Comparison of ENCODE assay signal across 13 mouse cellular contexts in the genomic region with DNA sequence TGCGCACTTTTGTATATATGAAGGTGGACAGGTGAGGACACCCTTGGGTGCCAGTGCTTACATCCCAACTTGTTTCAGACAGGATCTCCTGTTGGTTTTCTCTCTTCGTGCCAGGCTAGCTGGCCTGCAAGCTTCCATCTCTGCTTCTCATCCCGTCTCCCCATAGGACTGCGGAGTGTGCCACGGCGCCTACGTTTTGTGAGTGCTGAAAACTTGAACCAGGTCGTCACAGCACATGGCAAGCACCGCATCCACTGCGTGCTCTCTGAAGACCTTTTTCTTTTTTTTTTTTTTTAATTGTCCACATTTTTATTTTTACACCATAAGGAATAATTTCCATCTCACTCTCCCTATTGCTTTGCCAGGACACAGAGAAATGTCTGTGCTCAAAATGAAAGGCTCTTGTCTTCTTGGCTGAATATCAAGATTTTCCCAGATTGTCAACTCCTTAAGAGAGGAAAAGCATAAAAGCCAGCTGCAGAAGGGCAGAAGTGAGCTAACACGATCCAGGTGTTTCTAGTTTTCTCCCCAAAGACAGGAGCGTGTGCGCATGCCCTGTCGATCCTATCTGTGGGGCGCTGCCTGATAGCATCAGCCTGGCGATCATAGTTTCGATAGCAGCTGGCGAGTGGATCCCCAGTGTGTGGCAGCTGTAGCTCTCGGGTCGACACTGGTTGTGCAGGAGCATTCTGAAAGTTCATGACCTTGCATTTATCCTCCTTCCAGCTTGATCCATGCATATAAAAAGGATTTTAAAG.
A peak's percentile ranks its signal among the peaks of the same experiment; 100 is the strongest.
DNase-seq lines count a peak whose midpoint lies in the region; ATAC-seq and TF ChIP-seq lines count a peak whose summit lies in the region.
"Had no signal": no experiment of that assay in that cellular context is flagged by ENCODE, and none has a peak within 500 bp of the region (broad histone marks: within the 10 kb centered on the region; RNA-seq: fewer than 3 reads in every experiment).

No protein-coding gene starts in this region.

- peak overlapping the region; percentile 51 for H3K27ac ChIP-seq in gastrocnemius, adult 2 months
- H3K27ac ChIP-seq in stomach, embryonic 14.5 days (ENCODE audit: low read length) = no peak overlapping the region; the same call in 1 of the 2 replicates
- no peak overlapping the region for H3K27ac ChIP-seq in stomach, postnatal 0 days (replicated peaks)
- no peak overlapping the region for H3K27ac ChIP-seq in limb, embryonic 15.5 days
- H3K27ac ChIP-seq in stomach, embryonic 16.5 days (ENCODE audit: low read length) = no peak overlapping the region
- H3K27ac ChIP-seq in cerebellum, adult 2 months (ENCODE audit: insufficient read depth, low read length) = no peak overlapping the region

- H3K36me3 ChIP-seq in stomach, embryonic 14.5 days (ENCODE audit: control insufficient read depth, insufficient read depth, low read length) = no peaks in the 10 kb centered on the region
- no peaks in the 10 kb centered on the region for H3K36me3 ChIP-seq in stomach, postnatal 0 days (ENCODE audit: control insufficient read depth, insufficient read depth, low read length)
- H3K36me3 ChIP-seq in limb, embryonic 15.5 days = no peaks in the 10 kb centered on the region
- no peaks in the 10 kb centered on the region for H3K36me3 ChIP-seq in stomach, embryonic 16.5 days (ENCODE audit: control insufficient read depth, insufficient read depth, low read length)
- H3K36me3 ChIP-seq: liver, embryonic 15.5 days had no signal

- WGBS in stomach, embryonic 14.5 days = 49% methylated on average over 20 of the region's 20 CpGs
- WGBS in stomach, postnatal 0 days = 55% methylated on average over 20 of the region's 20 CpGs
- WGBS in limb, embryonic 15.5 days = 29% methylated on average over 20 of the region's 20 CpGs
- WGBS in stomach, embryonic 16.5 days = 61% methylated on average over 20 of the region's 20 CpGs
- WGBS in cerebellum, adult 2 months = 52% methylated on average over 20 of the region's 20 CpGs

- TF ChIP-seq CTCF in gastrocnemius, adult 2 months (IDR thresholded peaks at IDR 0.05) = no peak
- TF ChIP-seq CTCF in stomach, postnatal 0 days (IDR thresholded peaks at IDR 0.05; ENCODE audit: low read depth) = no peak
- TF ChIP-seq CTCF in cerebellum, adult 2 months (IDR thresholded peaks at IDR 0.05; ENCODE audit: borderline replicate concordance, insufficient read depth, low read depth, low read length) = no peak

- peaks cover 15% of the 10 kb centered on the region; the same call in 1 of the 2 replicates for H3K4me1 ChIP-seq in stomach, embryonic 14.5 days (ENCODE audit: control insufficient read depth, insufficient read depth, low read length)
- 0 out of 2 replicates have a peak, but pooled peaks cover 2% of the 10 kb centered on the region for H3K4me1 ChIP-seq in stomach, postnatal 0 days (replicated peaks; ENCODE audit: control insufficient read depth, insufficient read depth)
- H3K4me1 ChIP-seq in limb, embryonic 15.5 days = peaks cover 10% of the 10 kb centered on the region
- peaks cover 5% of the 10 kb centered on the region for H3K4me1 ChIP-seq in stomach, embryonic 16.5 days (ENCODE audit: control insufficient read depth, insufficient read depth, low read length)
- no peaks in the 10 kb centered on the region for H3K4me1 ChIP-seq in cerebellum, adult 2 months (ENCODE audit: control insufficient read depth, insufficient read depth, low read length)

- intact Hi-C loops in gastrocnemius, adult 2 months (cut with DNase I) = no loop called here
- intact Hi-C loops in gastrocnemius, postnatal 36 days (cut with DNase I) = loop anchor here (10.0 kb wide), 1 partner anchor 110 kb away; no protein-coding TSS in a partner anchor

- peak overlapping the region; percentile 51 for H3K4me3 ChIP-seq in gastrocnemius, adult 2 months
- no peak overlapping the region for H3K4me3 ChIP-seq in stomach, embryonic 14.5 days (ENCODE audit: low read depth, low read length)
- no peak overlapping the region for H3K4me3 ChIP-seq in stomach, postnatal 0 days (ENCODE audit: low read depth, low read length)
- no peak overlapping the region for H3K4me3 ChIP-seq in limb, embryonic 15.5 days
- H3K4me3 ChIP-seq in stomach, embryonic 16.5 days (replicated peaks; ENCODE audit: low read length) = 0 out of 2 replicates have a peak overlapping the region, but pooled peaks have one; percentile 5
- no peak overlapping the region for H3K4me3 ChIP-seq in cerebellum, adult 2 months (replicated peaks; ENCODE audit: insufficient read depth, low read depth, low read length)
- H3K4me3 ChIP-seq: liver, embryonic 15.5 days had no signal

- DNase-seq in gastrocnemius, adult 2 months = no peak
- no peak for DNase-seq in gastrocnemius, postnatal 36 days
- no peak for DNase-seq in stomach, postnatal 0 days (ENCODE audit: low spot score)
- DNase-seq in spleen, adult 12 weeks (ENCODE audit: low spot score) = no peak
- no peak for DNase-seq in cerebellum, adult 2 months
- DNase-seq: layer of hippocampus, adult 9-11 months; thymus, postnatal 25 days had no signal

- TF ChIP-seq POLR2A in cerebellum, adult 2 months (IDR thresholded peaks at IDR 0.05; ENCODE audit: borderline replicate concordance, insufficient read depth, low read length) = no peak

- no peaks in the 10 kb centered on the region for H3K9me3 ChIP-seq in stomach, embryonic 14.5 days (ENCODE audit: control insufficient read depth, low read depth, low read length)
- H3K9me3 ChIP-seq in stomach, postnatal 0 days (ENCODE audit: control insufficient read depth, low read length) = no peaks in the 10 kb centered on the region
- no peaks in the 10 kb centered on the region for H3K9me3 ChIP-seq in limb, embryonic 15.5 days
- no peaks in the 10 kb centered on the region for H3K9me3 ChIP-seq in stomach, embryonic 16.5 days (replicated peaks; ENCODE audit: control insufficient read depth, low read length)
- H3K9me3 ChIP-seq: liver, embryonic 15.5 days had no signal

- TF ChIP-seq EP300 in stomach, postnatal 0 days (optimal IDR thresholded peaks at IDR 0.05) = no peak

- H3K9ac ChIP-seq in stomach, embryonic 14.5 days (replicated peaks; ENCODE audit: low read depth, low read length) = no peak overlapping the region
- no peak overlapping the region for H3K9ac ChIP-seq in stomach, postnatal 0 days (ENCODE audit: low read length)
- H3K9ac ChIP-seq in limb, embryonic 15.5 days = no peak overlapping the region
- no peak overlapping the region for H3K9ac ChIP-seq in stomach, embryonic 16.5 days (ENCODE audit: low read length)
- H3K9ac ChIP-seq: liver, embryonic 15.5 days had no signal

- H3K27me3 ChIP-seq in stomach, embryonic 14.5 days (ENCODE audit: control insufficient read depth, insufficient read depth, low read length) = no peaks in the 10 kb centered on the region
- no peaks in the 10 kb centered on the region for H3K27me3 ChIP-seq in stomach, postnatal 0 days (ENCODE audit: control insufficient read depth, insufficient read depth, low read length)
- no peaks in the 10 kb centered on the region for H3K27me3 ChIP-seq in limb, embryonic 15.5 days
- H3K27me3 ChIP-seq in stomach, embryonic 16.5 days (ENCODE audit: control insufficient read depth, insufficient read depth, low read length) = no peaks in the 10 kb centered on the region
- H3K27me3 ChIP-seq in cerebellum, adult 2 months (ENCODE audit: control insufficient read depth, insufficient read depth, low read length) = no peaks in the 10 kb centered on the region
- H3K27me3 ChIP-seq: liver, embryonic 15.5 days had no signal

- peak overlapping the region; percentile 21 for H3K4me2 ChIP-seq in stomach, embryonic 14.5 days (replicated peaks; ENCODE audit: low read depth, low read length)
- no peak overlapping the region for H3K4me2 ChIP-seq in stomach, postnatal 0 days (replicated peaks; ENCODE audit: low read depth)
- H3K4me2 ChIP-seq in limb, embryonic 15.5 days = peak overlapping the region; percentile 36
- peak overlapping the region; percentile 41 for H3K4me2 ChIP-seq in stomach, embryonic 16.5 days (ENCODE audit: low read depth, low read length)
- H3K4me2 ChIP-seq: liver, embryonic 15.5 days had no signal

- ATAC-seq in stomach, embryonic 14.5 days (ENCODE audit: insufficient number of reproducible peaks, insufficient read depth, low FRiP score, low read depth) = no peak; the same call in 1 of the 2 replicates
- no peak for ATAC-seq in stomach, postnatal 0 days (ENCODE audit: low FRiP score, low TSS enrichment)
- no peak for ATAC-seq in limb, embryonic 15.5 days (ENCODE audit: insufficient number of reproducible peaks, low FRiP score, low TSS enrichment, low read depth)
- ATAC-seq in stomach, embryonic 16.5 days (ENCODE audit: insufficient read depth, low FRiP score) = no peak
- ATAC-seq: forebrain, embryonic 14.5 days; midbrain, embryonic 16.5 days had no signal

Comparison
In these comparisons a context has a peak if more than half of its experiments do, and no peak if none do; other contexts are left out.
1. H3K4me3 ChIP-seq: peak in gastrocnemius, adult 2 months (single experiment) and stomach, embryonic 16.5 days (single experiment); none in stomach, embryonic 14.5 days (single experiment), stomach, postnatal 0 days (single experiment), limb, embryonic 15.5 days (single experiment) and cerebellum, adult 2 months (single experiment).